Mouse (Mus musculus): ENCODE measurements around the gene Arhgap25.

DNA sequence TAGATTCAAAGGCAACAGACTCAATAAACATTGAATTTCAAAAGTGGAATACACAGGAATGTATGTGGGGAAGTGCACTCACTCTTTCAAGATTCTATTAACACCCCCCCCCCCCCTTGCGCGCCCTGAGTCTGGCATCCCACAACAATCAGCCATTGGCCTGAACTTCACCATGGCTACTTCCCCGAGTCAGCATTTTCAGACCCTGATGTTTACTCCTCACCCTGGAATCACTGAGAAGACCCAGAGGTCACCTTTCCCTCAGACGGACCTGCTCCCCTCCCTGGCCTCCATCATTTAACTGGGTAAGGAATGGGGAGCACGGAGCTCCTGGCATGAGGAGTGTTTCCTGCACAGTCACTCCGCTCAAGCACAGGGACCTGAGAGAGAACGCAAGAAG is 28.2 kb downstream of the Arhgap25 start:
- TF ChIP-seq CTCF (IDR thresholded peaks at IDR 0.05; ENCODE audit: borderline replicate concordance, insufficient read depth, low read depth, low read length) (no peak), POLR2A (IDR thresholded peaks at IDR 0.05; ENCODE audit: borderline replicate concordance, insufficient read depth, low read length) (no peak)
